Mouse (Mus musculus): ENCODE measurements around the gene Med25.

Gene Med25

GRCm38 (mm10) chr7:44892276-44892921 lies at the start of gene Med25:
Gene Med25 (minus strand): TSS chr7:44892712.
- peak; percentile 97 for DNase-seq

- no peak for DNase-seq
These were observed 46.2 kb upstream of the Med25 start for GRCm38 (mm10) chr7:44938680-44939079.

- DNase-seq, result peak; percentile 100
These were observed 37.0 kb upstream of the Med25 start, which contains the start of gene Ap2a1 for GRCm38 (mm10) chr7:44929204-44930151. Gene Ap2a1 (minus strand): TSS chr7:44929496.

- no peak for DNase-seq
These were observed 36.1 kb upstream of the Med25 start for GRCm38 (mm10) chr7:44928570-44928969.

- peak; percentile 56 for DNase-seq
These were observed 33.0 kb upstream of the Med25 start for GRCm38 (mm10) chr7:44925468-44925867.

GRCm38 (mm10) chr7:44922530-44922929 lies 30.0 kb upstream of the Med25 start:
- no peak for DNase-seq

GRCm38 (mm10) chr7:44919127-44919526 lies 26.6 kb upstream of the Med25 start:
- DNase-seq, result no peak

- DNase-seq, result no peak
These were observed 25.7 kb upstream of the Med25 start for GRCm38 (mm10) chr7:44918219-44918618.

- no peak for DNase-seq
These were observed 24.4 kb upstream of the Med25 start for GRCm38 (mm10) chr7:44916881-44917280.

GRCm38 (mm10) chr7:44916191-44916590 lies 23.7 kb upstream of the Med25 start:
- no peak for DNase-seq

- no peak for DNase-seq
These were observed 22.8 kb upstream of the Med25 start for GRCm38 (mm10) chr7:44915314-44915713.

GRCm38 (mm10) chr7:44914396-44914795 lies 21.9 kb upstream of the Med25 start:
- DNase-seq, result no peak

- DNase-seq, result no peak
These were observed 16.4 kb upstream of the Med25 start for GRCm38 (mm10) chr7:44908706-44909476.

GRCm38 (mm10) chr7:44905430-44905829 lies 12.9 kb upstream of the Med25 start:
- DNase-seq, result no peak

GRCm38 (mm10) chr7:44901230-44901722 lies 8.8 kb upstream of the Med25 start:
- no peak for DNase-seq

GRCm38 (mm10) chr7:44900632-44901031 lies 8.1 kb upstream of the Med25 start:
- no peak for DNase-seq

GRCm38 (mm10) chr7:44898607-44899006 lies 6.1 kb upstream of the Med25 start:
- peak; percentile 72 for DNase-seq

- DNase-seq, result no peak
These were observed 4.0 kb upstream of the Med25 start for GRCm38 (mm10) chr7:44896499-44896898.

GRCm38 (mm10) chr7:44895593-44896434 lies 3.3 kb upstream of the Med25 start, which contains the start of gene Fuz:
Gene Fuz (plus strand): TSS chr7:44896079.
- peak; percentile 92 for DNase-seq

- DNase-seq, result no peak
These were observed 2.7 kb upstream of the Med25 start for GRCm38 (mm10) chr7:44895206-44895592.

GRCm38 (mm10) chr7:44894175-44894574 lies 1.7 kb upstream of the Med25 start:
- DNase-seq, result no peak

- no peak for DNase-seq
These were observed 685 bp upstream of the Med25 start for GRCm38 (mm10) chr7:44893197-44893596.
